Mouse (Mus musculus) gastrocnemius, postnatal 14 days (tissue): ENCODE results near the gene Fshr. TPM values are rescaled to one million over a fixed set of nuclear protein-coding genes. Genes with fewer than 3 reads are reported as not detected.

Experiments
- DNase-seq: peaks from one replicate; pipeline ENCODE4 v3.0.0; 2021; ENCODE audit warnings: mixed read lengths
- intact Hi-C: fragments of 180-260 bp; cut with DNase I; formaldehyde crosslinking; loops from one replicate; pipeline ENCODE4 v1.15.1; 2025; ENCODE audit warnings: low total_unique reads
- total RNA-seq, 2 experiments: library from RNA; stranded (reverse); gene quantifications; 2 replicates each; pipeline ENCODE4 v1.2.3; 2021

Gene Fshr
- total RNA-seq, 2 experiments from 2014 or later = not detected

DNA sequence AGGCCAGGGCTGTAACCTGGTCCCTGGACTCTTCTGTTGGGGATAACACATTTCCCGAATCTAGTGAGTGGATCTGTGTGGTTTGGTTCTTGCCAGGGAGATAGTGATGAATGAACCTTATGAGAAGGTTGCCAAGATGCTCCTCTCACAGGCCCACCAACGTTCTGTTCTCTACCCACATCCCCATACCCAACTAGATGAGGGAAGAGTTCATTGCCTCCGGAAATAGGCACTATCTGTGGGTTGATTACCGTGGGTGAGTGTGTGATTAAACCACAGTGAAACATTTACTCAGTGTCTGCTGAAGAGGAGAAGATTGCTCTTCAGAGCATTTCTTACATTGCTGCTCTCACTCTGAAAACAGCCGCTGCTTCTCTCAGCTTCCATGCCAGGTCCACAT, 163.8 kb downstream of the Fshr start:
- no peak for DNase-seq
- intact Hi-C loops = no loop called here

DNA sequence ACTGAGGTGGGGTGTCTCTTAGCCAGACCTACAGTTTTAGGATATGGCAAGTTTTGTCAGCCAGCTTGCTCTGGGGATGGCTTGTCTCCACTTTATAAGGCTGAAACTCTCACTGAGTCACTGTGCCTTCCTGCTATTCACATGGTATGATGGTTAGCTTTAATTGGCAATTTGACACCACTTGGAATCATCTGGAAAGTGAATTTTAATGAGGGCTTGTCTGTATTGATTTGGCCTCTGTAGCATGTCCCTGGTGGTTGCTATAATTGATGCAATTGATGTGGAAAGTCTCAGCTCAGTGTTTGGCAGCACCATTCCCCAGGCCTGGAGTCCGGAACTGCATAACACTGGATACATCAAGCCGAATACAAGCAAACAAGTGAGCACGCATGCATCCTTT, 164.4 kb downstream of the Fshr start:
- intact Hi-C loops = no loop called here
- no peak for DNase-seq

DNA sequence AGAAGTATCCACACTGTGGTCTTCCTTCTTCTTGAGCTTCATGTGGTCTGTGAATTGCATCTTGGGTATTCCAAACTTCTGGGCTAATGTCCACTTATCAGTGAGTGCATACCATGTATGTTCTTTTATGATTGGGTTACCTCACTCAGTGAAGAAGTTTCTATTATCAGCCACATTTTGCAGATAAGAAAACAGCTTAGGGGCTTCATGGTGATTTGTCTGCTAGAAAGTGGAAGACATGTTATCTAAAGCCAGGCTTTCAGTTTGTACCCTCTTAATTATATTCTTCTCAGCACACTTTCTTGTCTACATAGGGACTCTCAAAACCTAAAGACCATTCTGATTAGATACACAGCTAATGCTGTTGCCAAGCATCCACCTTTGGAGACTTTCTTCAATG, 165.8 kb downstream of the Fshr start:
- DNase-seq = no peak
- intact Hi-C loops = no loop called here

DNA sequence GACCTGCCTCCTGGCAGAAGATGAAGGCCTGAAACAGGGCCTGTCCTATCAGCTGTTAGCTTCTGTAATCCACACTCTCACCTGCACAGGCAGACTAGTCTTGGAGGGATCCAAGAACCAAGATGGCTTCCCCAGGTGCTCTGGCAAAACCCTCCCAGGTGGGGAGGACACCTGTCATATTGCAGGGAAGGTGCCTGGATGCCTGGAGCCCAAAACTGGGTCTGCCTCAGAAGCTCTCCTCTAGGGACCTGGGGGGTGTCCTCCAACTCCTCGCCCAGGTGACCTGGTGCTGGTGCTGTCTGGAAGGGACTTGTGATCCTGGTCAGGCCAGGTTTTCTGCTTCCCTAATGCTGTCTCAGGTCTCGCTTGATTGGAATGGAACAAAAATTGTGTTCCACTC, 167.5 kb downstream of the Fshr start:
- DNase-seq = no peak
- intact Hi-C loops = no loop called here

DNA sequence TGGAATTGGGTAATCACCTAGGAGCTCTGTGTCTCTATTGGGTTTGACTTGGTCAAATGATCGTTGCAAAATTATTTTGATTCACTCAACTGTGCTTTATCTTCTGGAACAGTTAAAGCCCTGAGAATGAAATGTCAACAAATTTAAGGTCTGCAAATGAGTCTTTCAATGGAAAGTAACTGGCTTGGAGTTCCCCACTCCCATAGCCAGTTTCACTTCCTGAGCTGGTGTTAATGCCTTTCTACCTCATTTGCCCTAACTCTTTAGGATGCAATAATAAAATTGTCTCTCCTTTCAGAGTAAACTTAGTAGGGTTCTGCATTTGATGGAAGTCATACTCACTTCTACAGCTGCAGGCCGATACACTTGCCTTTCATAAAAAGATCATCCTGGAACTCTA, 181.0 kb downstream of the Fshr start:
- intact Hi-C loops = no loop called here
- DNase-seq = no peak

DNA sequence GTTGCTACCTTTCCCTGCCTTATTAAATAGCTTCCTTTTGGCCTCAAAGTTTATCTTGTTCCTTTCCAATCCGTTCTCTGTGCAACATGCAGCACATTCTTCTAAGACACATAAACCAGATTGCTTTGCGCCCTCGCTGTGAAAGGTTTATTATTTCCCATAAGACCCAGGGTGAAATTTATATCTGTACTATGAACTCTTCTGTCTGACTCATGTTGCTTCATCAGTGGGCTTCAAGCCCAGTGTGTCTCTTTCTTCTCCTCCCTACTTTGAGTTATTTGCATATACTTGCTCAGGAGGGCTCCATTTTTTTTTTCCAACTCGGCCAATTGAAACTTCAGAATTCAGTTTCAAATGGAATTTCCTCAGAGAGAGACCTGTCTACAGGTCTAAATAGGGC, 183.5 kb downstream of the Fshr start:
- no peak for DNase-seq
- intact Hi-C loops = no loop called here

DNA sequence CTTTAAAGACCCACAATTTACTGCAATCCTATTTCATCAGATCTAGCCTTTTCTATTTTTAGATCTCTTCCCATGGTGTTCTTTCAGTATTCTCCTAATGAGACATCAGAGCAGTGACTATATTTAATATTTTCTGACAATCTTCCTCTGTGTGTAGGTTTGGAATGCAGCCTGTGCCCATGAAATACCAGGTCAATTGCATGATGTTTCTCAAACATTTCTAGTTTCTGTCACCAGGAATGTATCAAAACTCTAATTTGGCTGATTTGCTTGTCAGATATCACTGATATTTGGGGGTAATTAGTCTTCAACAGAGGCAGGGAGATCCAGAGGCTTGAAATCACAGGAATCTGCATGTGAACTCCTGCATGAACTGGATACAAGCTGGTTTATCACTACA, 186.8 kb downstream of the Fshr start:
- intact Hi-C loops = no loop called here
- DNase-seq = no peak

DNA sequence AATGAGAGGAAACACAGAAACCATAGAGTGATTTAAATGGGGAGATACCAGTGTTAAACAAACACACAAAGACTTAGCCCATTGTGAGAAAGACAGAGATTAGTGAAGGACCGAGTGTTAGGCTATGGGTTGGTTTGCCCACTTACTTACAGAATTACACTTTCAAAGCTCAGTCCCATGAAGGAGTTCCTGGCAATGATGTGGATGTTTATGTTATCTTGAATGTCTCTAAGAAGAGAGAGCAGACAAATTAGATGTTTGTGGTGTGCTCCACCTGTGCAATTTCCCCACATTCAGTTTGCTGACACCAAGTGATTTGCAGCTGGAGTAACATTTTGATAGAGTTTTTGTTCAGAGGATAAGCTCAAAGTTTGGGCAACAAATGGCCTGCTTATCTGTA, 191.4 kb downstream of the Fshr start:
- DNase-seq = no peak
- intact Hi-C loops = no loop called here

DNA sequence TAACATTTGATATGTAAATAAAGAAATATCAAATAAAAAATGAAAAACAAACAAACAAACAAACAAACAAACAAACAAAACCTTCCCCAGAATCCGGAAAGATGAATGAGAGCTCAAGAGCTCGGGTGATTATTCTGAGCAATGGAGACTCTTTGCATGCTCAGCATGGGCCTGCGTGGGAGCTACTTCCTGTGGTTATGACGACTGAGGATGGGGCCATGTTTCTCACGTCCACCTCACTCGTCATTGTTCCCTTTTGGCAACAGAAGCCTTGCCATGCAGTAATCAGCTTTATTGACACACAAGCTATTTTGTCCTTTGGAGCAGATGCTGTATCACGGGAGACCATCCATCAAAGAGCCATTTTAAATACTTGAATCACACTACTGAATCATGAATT, 191.8 kb downstream of the Fshr start:
- DNase-seq = no peak
- intact Hi-C loops = no loop called here

DNA sequence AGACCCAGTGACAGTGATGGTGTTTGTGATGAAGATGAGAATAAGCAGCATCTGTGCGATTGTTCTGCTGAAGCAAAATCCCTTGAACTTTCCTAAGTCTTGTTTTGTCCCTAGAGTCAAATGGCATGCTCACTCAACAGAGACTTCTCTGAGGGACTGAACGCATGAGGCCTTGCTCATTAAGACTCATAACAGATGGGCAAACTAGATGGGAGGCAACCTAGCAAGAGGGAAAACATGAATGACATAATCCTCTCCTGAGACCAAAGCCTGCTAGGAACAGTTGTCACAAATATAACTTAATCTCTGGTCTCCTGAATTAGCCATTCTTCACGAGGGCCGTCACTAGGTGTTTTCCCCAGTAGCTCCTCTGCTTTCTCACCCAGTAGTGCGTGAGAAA, 194.5 kb downstream of the Fshr start:
- intact Hi-C loops = no loop called here

DNA sequence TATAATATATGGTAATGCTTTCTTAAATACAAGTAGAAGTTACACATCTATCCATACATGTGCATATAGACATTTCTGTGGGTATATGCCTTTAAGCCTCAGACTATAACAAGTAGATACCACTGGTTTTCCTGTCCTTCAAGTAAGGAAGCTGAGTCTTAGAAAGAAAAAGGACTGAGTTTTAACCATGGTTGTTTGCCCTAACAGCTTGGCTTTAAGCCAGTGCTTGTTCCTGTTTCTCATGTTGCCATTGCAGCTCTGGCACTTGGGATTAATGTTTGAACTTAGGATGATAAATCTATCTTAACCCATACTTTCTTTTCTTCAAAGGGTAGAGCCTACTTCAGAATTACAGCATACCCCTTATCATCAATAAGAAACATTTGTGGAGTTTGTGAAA, 200.6 kb downstream of the Fshr start:
- intact Hi-C loops = no loop called here
- DNase-seq = no peak

More for the DNA sequence above, 194.5 kb downstream of the Fshr start:
- no peak for DNase-seq

DNA sequence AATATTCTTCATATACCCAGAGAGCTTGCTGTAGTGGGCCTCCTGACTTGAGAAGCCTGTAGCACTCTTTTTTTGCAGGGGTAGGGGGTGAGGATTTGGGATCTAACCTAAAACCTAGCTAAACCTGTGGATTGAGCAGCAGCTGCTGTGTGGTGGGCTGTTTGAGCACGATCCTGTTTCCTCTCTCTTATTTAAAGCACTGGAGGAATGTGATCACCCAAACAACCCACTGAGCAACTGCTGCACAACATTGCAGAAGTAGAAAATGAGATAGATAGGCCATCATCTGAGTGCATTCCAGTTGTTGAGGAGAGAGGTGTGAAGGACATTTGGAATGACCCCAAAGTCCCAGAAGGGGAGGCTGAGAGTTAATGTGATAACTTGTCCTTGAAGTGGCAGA, 202.2 kb downstream of the Fshr start:
- no peak for DNase-seq
- intact Hi-C loops = no loop called here

DNA sequence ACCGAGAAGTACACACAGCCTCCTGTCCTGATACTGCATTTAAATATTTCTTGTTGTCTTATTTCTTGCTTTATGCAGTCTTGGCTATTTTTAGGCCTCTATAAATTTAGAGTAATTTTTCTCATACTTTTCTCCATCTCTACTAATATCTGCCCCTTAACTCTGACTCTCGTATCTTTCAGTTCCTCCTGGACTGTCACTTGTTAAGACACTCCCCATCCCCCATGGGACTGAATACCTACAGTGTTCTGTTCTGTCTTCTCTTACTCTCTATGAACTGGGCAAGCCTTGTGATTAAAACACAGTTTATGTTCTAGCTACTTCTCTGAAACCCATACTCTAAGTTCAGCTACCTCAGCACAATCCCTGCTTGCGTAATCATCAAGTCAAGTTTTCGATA, 209.2 kb downstream of the Fshr start:
- no peak for DNase-seq
- intact Hi-C loops = no loop called here

DNA sequence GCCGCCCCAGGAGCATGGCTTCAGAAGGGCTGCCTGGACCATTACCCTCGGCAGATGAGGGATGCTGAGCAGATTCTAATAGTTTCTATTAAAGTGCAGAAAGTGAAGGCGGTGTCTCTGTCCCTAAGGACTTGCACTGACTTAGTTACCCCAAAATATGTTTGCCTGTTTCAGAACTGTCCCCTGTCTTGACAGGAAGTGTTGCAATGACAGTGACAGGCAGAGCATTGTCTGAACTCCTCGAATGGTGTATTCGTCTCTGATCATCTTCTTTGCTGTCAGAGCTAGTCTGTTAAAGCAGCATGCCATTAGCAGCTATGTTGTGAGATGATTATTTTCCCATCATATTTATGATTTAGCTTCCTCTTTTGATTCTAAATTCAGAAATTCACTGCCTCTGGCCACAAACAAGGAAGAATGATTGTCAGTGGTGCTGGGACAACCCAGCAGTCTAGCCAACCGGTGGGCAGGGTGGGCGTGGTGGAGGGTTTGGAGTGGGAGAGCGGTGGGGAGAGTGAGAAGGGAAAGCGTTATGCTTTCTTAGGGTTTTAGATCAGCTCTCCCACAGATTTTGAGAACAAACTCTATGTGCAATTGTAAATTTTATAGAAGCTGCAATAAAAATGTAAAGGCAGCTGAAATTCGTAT, 219.6 kb downstream of the Fshr start:
- intact Hi-C loops = no loop called here

DNA sequence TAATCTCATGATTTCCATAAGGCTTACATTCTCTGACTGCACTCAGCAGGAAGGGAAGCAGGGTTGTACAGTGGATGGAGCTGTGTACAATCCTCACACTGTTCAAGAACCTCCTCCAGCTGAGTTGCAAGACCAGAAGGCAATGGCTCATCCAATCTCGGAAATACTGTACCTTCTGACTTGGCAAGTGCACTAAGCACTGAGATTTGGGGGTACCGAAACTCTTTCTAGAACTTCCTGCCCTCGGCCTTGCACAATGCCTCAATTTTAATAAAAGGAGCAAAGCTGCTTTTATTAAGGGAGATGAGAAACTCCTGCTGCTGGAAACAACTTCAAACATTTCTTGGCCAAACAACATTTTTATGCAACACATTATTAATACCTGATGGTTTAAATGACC, 225.9 kb downstream of the Fshr start:
- intact Hi-C loops = no loop called here
- no peak for DNase-seq

More for the DNA sequence above, 219.6 kb downstream of the Fshr start:
- no peak for DNase-seq

DNA sequence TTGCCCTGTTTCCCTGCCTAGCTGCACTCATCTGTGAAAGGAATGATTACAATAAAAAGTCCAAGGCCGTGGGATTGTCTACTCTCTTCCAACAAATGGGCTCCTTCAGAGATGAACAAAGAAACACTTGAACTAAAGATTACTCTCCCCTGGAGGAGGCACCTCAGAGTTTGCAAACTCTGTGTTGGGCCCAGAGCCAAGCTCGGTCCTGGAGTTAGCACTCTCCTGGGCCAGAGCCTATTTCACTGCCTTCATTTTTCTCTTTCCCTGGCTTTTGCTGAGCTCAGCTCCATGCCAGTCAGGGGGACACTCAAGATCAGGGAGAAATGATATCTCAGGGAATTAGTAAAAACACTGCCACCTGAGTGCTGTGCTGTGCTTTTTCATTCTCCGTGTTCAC, 234.4 kb downstream of the Fshr start:
- intact Hi-C loops = no loop called here

DNA sequence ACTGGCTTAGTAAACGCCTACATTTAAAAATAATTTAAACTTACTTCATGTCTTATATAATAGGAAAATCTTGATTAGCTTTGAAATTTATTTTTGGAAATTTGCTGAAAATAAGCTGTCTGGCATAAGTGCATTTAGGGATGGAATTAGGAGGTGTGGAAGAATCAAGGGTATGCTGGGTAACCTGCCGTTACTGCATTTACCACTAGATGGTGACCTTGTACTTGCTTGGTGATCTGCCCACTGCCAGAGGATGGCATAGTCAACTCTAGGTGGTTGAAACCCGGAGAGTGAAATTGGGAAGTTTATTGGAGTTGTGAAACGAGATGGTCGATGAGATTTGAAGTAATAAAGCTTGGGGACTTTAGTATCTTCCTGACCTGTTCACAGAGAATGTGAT, 246.5 kb downstream of the Fshr start:
- intact Hi-C loops = no loop called here

More for the DNA sequence above, 234.4 kb downstream of the Fshr start:
- DNase-seq = no peak

DNA sequence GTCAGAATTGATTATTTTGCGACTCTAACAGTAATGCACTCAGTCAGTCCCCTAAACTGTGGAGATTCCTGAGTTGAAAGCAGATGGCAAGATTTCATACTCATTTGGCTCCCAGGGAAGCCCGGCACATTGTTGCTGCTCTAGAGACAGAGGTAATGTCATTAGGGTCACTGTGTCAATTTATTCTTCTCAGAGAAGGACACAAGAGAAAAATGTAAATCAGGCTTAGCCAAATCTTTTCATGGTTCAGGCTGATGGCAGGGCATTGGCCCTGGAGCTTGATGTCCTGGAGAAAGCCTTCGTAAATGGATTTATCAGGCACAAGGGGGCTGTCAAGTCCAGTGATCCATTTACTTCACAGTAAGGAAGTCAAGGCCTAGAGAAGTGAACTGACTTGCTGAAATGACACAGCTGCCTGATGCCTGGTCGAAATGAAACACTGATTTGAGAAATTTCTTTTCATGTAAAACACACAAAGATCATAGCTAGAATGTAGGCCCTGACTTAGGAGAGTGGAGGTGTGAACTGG, 262.3 kb downstream of the Fshr start:
- intact Hi-C loops = no loop called here
- no peak for DNase-seq

More for the DNA sequence above, 246.5 kb downstream of the Fshr start:
- DNase-seq = no peak

DNA sequence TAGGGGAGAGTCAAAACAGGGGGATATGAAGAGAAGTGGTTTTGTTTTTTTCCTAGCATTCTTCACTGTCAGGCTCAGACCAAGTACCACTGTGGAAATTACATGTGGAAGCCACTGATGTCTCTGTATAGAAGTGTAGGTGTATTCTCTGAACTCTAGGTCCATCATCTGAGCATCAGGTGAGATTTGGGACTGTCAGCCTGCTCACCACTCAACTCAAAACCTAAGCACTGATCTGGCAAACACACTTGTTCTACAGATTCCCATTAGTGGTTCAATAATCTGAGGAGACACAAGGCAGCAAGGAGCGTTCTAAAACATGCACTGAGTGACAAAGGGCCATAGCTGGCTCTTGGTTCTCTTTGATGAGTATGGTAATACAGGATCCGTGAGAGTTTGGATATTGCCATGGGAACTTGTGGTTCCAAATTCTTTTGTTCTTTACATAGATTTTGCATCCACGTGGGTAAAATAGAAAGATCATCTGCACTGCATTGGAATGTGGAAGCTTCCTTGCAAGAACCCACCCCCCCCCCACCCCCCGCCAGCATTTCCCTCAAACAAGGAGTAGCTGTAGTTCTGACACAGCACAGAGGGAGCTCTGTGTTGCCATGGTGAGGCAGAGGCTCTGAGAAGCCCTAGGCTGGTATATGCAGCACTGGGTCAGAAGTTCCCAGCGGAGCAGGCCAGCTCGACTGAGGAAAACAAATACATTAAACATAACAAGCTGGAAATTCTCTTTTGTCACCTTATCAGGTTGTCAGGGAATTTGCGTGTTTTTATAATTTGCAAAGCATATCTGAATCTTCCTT, 262.9 kb downstream of the Fshr start:
- DNase-seq = no peak
- intact Hi-C loops = no loop called here

DNA sequence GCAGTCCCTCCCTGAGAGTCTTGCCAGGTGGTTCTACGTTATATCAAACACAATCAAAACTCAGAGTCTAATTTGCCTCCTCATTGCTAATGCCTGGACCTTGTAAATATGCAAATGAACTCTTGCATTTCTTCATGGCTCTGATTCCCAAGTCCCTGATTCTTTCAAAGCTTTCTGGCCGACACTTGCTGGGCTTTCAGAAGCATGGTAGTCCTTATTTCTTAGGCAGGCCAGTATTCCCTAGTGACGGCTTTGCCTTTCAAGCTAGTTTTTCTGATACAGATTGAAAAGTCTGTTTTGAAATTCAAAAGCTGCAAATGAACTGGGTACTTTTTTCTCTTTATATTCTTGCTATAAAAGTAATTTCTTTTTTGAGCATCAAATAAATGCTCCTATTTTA, 263.5 kb downstream of the Fshr start:
- intact Hi-C loops = no loop called here
- DNase-seq = no peak
